In genomic region chr9:56370710-56371109, GRCm38 (mm10) we compare ENCODE assay signal across 20 mouse cellular contexts. TPM values are rescaled to one million over a fixed set of nuclear protein-coding genes. Genes with fewer than 3 reads are reported as not detected.
DNase-seq lines count a peak whose midpoint lies in the region; ATAC-seq and TF ChIP-seq lines count a peak whose summit lies in the region.
"Had no signal": no experiment of that assay in that cellular context is flagged by ENCODE, and none has a peak within 500 bp of the region (broad histone marks: within the 10 kb centered on the region; RNA-seq: fewer than 3 reads in every experiment).

No protein-coding gene starts in this region.

- no peaks in the 10 kb centered on the region for H3K36me3 ChIP-seq in liver, adult 2 months (ENCODE audit: control insufficient read depth, insufficient read depth, low read length)
- H3K36me3 ChIP-seq in liver, embryonic 12.5 days = no peaks in the 10 kb centered on the region
- H3K36me3 ChIP-seq: embryonic facial prominence, embryonic 10.5 days; limb, embryonic 13.5 days; midbrain, embryonic 13.5 days had no signal

- no peak overlapping the region for H3K27ac ChIP-seq in liver, adult 2 months (replicated peaks; ENCODE audit: insufficient read depth, low read depth, low read length)
- H3K27ac ChIP-seq in liver, embryonic 12.5 days = no peak overlapping the region
- H3K27ac ChIP-seq in embryonic fibroblast, embryonic 13.5 days (ENCODE audit: insufficient read depth, low read length) = peak overlapping the region; percentile 78
- H3K27ac ChIP-seq: embryonic facial prominence, embryonic 10.5 days; hindbrain, postnatal 0 days; limb, embryonic 13.5 days; midbrain, embryonic 13.5 days had no signal

- no peaks in the 10 kb centered on the region for H3K27me3 ChIP-seq in liver, adult 2 months (ENCODE audit: control insufficient read depth, insufficient read depth, low read length)
- no peaks in the 10 kb centered on the region for H3K27me3 ChIP-seq in liver, embryonic 12.5 days (replicated peaks)
- H3K27me3 ChIP-seq: limb, embryonic 13.5 days; midbrain, embryonic 13.5 days; Patski had no signal

- ATAC-seq in liver, embryonic 12.5 days = no peak
- ATAC-seq: forebrain, postnatal 0 days; hindbrain, postnatal 0 days; midbrain, embryonic 13.5 days; Patski had no signal

- peak; percentile 65 for DNase-seq in liver, adult 2 months (ENCODE audit: extremely low read depth, low read depth, low spot score)
- DNase-seq in 3T3-L1 (ENCODE audit: low read depth, low spot score) (peak; percentile 76), NIH3T3 (ENCODE audit: low read depth) (peak; percentile 33)
- no peak for DNase-seq in layer of hippocampus, postnatal 36 days
- no peak for DNase-seq in layer of hippocampus, adult 9-10 months (ENCODE audit: low spot score)
- DNase-seq in kidney, postnatal 4 days = no peak
- DNase-seq: cerebellum, adult 11-12 months; cerebellum, postnatal 36 days; forebrain, postnatal 0 days; heart, postnatal 14 days; kidney, adult 8-10 months; right cerebral cortex, postnatal 14 days; thymus, adult 18-20 months had no signal

- no peak overlapping the region for H3K4me2 ChIP-seq in liver, embryonic 12.5 days
- H3K4me2 ChIP-seq: limb, embryonic 13.5 days; midbrain, embryonic 13.5 days had no signal

- H3K9me3 ChIP-seq in liver, embryonic 12.5 days (replicated peaks) = no peaks in the 10 kb centered on the region
- H3K9me3 ChIP-seq: limb, embryonic 13.5 days; midbrain, embryonic 13.5 days had no signal

- no peak for TF ChIP-seq POLR2A in liver, adult 2 months (IDR thresholded peaks at IDR 0.05; ENCODE audit: extremely low read depth, insufficient read depth, low read length)
- TF ChIP-seq POLR2A in embryonic fibroblast, embryonic 13.5 days (IDR thresholded peaks at IDR 0.05; ENCODE audit: low read depth, low read length) = no peak

- 21% methylated on average over 5 of the region's 5 CpGs for WGBS in liver, adult 2 months
- WGBS in liver, embryonic 12.5 days (ENCODE audit: insufficient replicate concordance) = 25% methylated on average over 5 of the region's 5 CpGs

- H3K79me2 ChIP-seq in liver, adult 2 months (ENCODE audit: control insufficient read depth, insufficient read depth, low read length) = peaks cover 9% of the 10 kb centered on the region

- H3K4me3 ChIP-seq in liver, adult 2 months (ENCODE audit: insufficient read depth, low read depth, low read length) = no peak overlapping the region
- H3K4me3 ChIP-seq in liver, embryonic 12.5 days = no peak overlapping the region
- no peak overlapping the region for H3K4me3 ChIP-seq in embryonic fibroblast, embryonic 13.5 days (ENCODE audit: insufficient read depth, low read length)
- H3K4me3 ChIP-seq: embryonic facial prominence, embryonic 10.5 days; limb, embryonic 13.5 days; midbrain, embryonic 13.5 days had no signal

- TF ChIP-seq CTCF in liver, adult 2 months (IDR thresholded peaks at IDR 0.05; ENCODE audit: low read depth, low read length) = no peak
- TF ChIP-seq CTCF in embryonic fibroblast, embryonic 13.5 days (IDR thresholded peaks at IDR 0.05; ENCODE audit: borderline replicate concordance, insufficient read depth, low read length) = no peak

- no peak overlapping the region for H3K9ac ChIP-seq in liver, adult 2 months (ENCODE audit: low read depth, low read length)
- no peak overlapping the region for H3K9ac ChIP-seq in liver, embryonic 12.5 days
- H3K9ac ChIP-seq: forebrain, postnatal 0 days; limb, embryonic 13.5 days; midbrain, embryonic 13.5 days had no signal

- peaks cover 3% of the 10 kb centered on the region for H3K4me1 ChIP-seq in liver, adult 2 months (ENCODE audit: control insufficient read depth, insufficient read depth, low read length)
- H3K4me1 ChIP-seq in liver, embryonic 12.5 days = peaks cover 9% of the 10 kb centered on the region; the same call in 1 of the 2 replicates
- H3K4me1 ChIP-seq in embryonic fibroblast, embryonic 13.5 days (ENCODE audit: control insufficient read depth, insufficient read depth, low read length) = peaks cover 20% of the 10 kb centered on the region
- H3K4me1 ChIP-seq: midbrain, embryonic 13.5 days had no signal

RNA-seq across cellular contexts. Expression of gene Peak1, which starts 47.2 kb away (rescaled TPM):
- 9.4 and 10.7 TPM in 2 replicates for total RNA-seq in liver, adult 2 months (2014; rRNA removed)
- polyA plus RNA-seq in liver, adult 2 months (2012; rRNA removed) = 2.1 and 2.8 TPM in 2 replicates
- polyA plus RNA-seq in liver, embryonic 12.5 days (2016; fragmentation: Nextera tagmentation; extraction: Ambion mirVana) = 5.4 and 5.7 TPM in 2 replicates
- 83.7 and 133 TPM in 2 replicates for polyA plus RNA-seq in embryonic fibroblast, embryonic 13.5 days (2011; ENCODE audit: insufficient read length, low read depth, missing spikeins)
- 10 to 100 TPM; 54.3 to 55.6 TPM for total RNA-seq in layer of hippocampus, postnatal 36 days (2021)

RNA-seq across cellular contexts. Expression of gene Hmg20a, which starts 47.7 kb away (rescaled TPM):
- 6.6 and 8.3 TPM in 2 replicates for total RNA-seq in liver, adult 2 months (2014; rRNA removed)
- 6.0 and 6.8 TPM in 2 replicates for polyA plus RNA-seq in liver, adult 2 months (2012; rRNA removed)
- polyA plus RNA-seq in liver, embryonic 12.5 days (2016; fragmentation: Nextera tagmentation; extraction: Ambion mirVana) = 21.3 and 22.2 TPM in 2 replicates
- polyA plus RNA-seq in embryonic fibroblast, embryonic 13.5 days (2011; ENCODE audit: insufficient read length, low read depth, missing spikeins) = 33.1 and 38.6 TPM in 2 replicates
- total RNA-seq in layer of hippocampus, postnatal 36 days (2021) = 10 to 100 TPM; 77.3 to 80.8 TPM

Comparison
In these comparisons a context has a peak if more than half of its experiments do, and no peak if none do; other contexts are left out.
1. DNase-seq: peak in liver, adult 2 months (single experiment), 3T3-L1 (single experiment) and NIH3T3 (single experiment); none in layer of hippocampus, postnatal 36 days (0 of 2), layer of hippocampus, adult 9-10 months (single experiment) and kidney, postnatal 4 days (0 of 2).
2. RNA of gene Peak1, which starts 47.2 kb away (polyA plus RNA-seq): 83.7 to 133 TPM in embryonic fibroblast, embryonic 13.5 days; 5.4 to 5.7 TPM in liver, embryonic 12.5 days and 2.1 to 2.8 TPM in liver, adult 2 months; every median in the first group is over 10 times any median in the second.